Mouse (Mus musculus): ENCODE results near the gene Pank1. TPM values are rescaled to one million over a fixed set of nuclear protein-coding genes. Genes with fewer than 3 reads are reported as not detected.

The Pank1 gene
- total and polyA plus RNA-seq, 3 experiments, result 1.8 to 3.2 (median 2.9) TPM

GRCm38 (mm10) chr19:34922603-34922963 lies 43.3 kb upstream of the Pank1 start:
- H3K79me2 ChIP-seq (replicated peaks; ENCODE audit: control insufficient read depth, extremely low read depth, insufficient read depth, poor library complexity, severe bottlenecking), result peaks cover 39% of the 10 kb centered on the region
- H3K4me2 ChIP-seq (ENCODE audit: insufficient read depth, low read depth, poor library complexity, severe bottlenecking), result peak overlapping the region; percentile 3; the same call in 1 of the 2 replicates
- H3K9me3 ChIP-seq (replicated peaks; ENCODE audit: low read length), result no peaks in the 10 kb centered on the region
- in situ Hi-C loops (cut with MboI; ENCODE audit: low pct_ligation_motif_present, low pct_unique_long_range_greater_than_20kb, low sequenced_read_pairs), result no loop called here
- DNase-seq (ENCODE audit: extremely low read depth), result no peak
- peak overlapping the region; percentile 68 for H3K9ac ChIP-seq (ENCODE audit: insufficient read depth, low read depth)
- peak overlapping the region; percentile 71; the same call in 1 of the 2 replicates for H3K27ac ChIP-seq (ENCODE audit: insufficient read depth, low read depth)
- TF ChIP-seq USF2 (conservative IDR thresholded peaks at IDR 0.05; ENCODE audit: low read depth, low read length), result peak; percentile 81
- TF ChIP-seq RCOR1 (conservative IDR thresholded peaks at IDR 0.05; ENCODE audit: low read depth, low read length), result no peak
- peak; percentile 67 for TF ChIP-seq BHLHE40 (IDR thresholded peaks at IDR 0.05; ENCODE audit: low read depth, low read length)
- peak; percentile 12 for TF ChIP-seq MYC (IDR thresholded peaks at IDR 0.05; ENCODE audit: low read depth, low read length)
- TF ChIP-seq MEF2A (IDR thresholded peaks at IDR 0.05; ENCODE audit: borderline replicate concordance, low read depth, low read length), result no peak
- peak; percentile 69 for TF ChIP-seq USF1 (IDR thresholded peaks at IDR 0.05; ENCODE audit: low read depth, low read length)
- no peak for TF ChIP-seq TBP (conservative IDR thresholded peaks at IDR 0.05; ENCODE audit: low read depth, low read length)
- no peak for TF ChIP-seq TCF12 (IDR thresholded peaks at IDR 0.05; ENCODE audit: low read depth, low read length)
- no peak for TF ChIP-seq KAT2A (IDR thresholded peaks at IDR 0.05; ENCODE audit: insufficient replicate concordance, low read length)
- no peaks in the 10 kb centered on the region for H3K27me3 ChIP-seq (replicated peaks)
- dilution Hi-C loops (cut with MboI; ENCODE audit: extremely low pct_ligation_motif_present, extremely low pct_unique_long_range_greater_than_20kb, low sequenced_read_pairs), result no loop called here
- H3K36me3 ChIP-seq (replicated peaks in 1 of 2; ENCODE audit: control insufficient read depth in 1 of 2, insufficient read depth in 1 of 2, low read length in 1 of 2), result peaks cover 9 to 18% of the 10 kb centered on the region in 2 experiments
- peak overlapping the region; percentile 97 to 100 (median 98) for H3K4me3 ChIP-seq (replicated peaks in 1 of 3; ENCODE audit: low read depth in 2 of 3, low read length in 2 of 3, poor library complexity in 1 of 3)
- H3K4me1 ChIP-seq (ENCODE audit: control insufficient read depth in 1 of 2, insufficient read depth in 2 of 2), result peaks cover 3 to 14% of the 10 kb centered on the region in 2 experiments; a peak in 2 of 4 replicates

DNA sequence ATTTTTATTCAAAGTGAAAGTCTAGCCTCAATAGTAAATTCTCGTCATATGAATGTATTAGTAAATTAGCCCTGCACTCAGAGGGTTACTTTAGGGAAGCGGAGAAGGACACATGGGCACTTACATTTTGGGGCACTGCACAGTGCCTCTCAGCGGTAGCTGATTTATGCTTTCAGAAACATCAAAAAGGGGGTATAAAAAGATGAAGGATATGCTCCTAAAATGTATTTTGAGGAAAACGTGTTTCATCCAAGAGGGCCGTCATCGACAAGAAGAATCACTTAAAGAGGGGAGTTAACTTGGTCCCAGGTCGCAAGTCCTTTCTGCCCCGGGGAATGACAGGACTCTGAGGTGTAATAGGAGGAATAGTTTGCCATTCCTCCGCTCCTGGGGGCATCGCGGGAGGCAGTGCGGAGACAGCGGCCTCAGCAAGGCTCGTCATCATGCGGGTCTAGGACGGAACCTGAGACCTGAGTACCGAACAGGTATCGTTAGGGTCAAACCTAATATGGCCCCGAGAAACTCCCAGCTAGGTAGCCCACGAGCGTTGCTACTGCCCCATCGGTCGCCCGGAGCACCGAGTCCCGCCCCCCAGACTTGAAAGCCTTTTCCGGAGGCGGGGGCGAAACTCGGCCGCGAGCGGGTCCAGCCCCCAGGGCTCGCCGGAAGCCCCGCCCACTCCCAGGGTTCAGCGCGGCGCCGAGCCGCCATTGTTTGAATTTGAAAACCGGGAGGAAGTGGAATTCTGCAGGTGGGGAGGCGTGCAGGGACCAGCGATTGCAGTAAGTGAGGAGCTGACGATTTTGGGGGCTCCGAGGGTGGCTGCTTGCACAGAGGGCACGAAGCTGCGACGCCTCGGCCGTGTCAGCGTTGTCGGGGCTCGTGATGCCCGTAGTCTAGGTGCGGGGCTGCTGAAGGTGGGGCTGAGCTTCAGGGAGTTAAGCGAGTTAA lies 42.7 kb upstream of the Pank1 start, which contains the start of gene Kif20b:
Gene Kif20b, plus strand, starts transcription at position 710 of the 951 bp plus-strand sequence.
- Histone ChIP-seq H3K36me3 (replicated peaks in 1 of 2; ENCODE audit: control insufficient read depth in 1 of 2, insufficient read depth in 1 of 2, low read length in 1 of 2) (peaks cover 9 to 18% of the 10 kb centered on the region in 2 experiments), H3K27me3 (replicated peaks) (no peaks in the 10 kb centered on the region), H3K79me2 (replicated peaks; ENCODE audit: control insufficient read depth, extremely low read depth, insufficient read depth, poor library complexity, severe bottlenecking) (peaks cover 39% of the 10 kb centered on the region), H3K4me1 (ENCODE audit: control insufficient read depth in 1 of 2, insufficient read depth in 2 of 2) (peaks cover 3 to 14% of the 10 kb centered on the region in 2 experiments; a peak in 2 of 4 replicates), H3K4me2 (ENCODE audit: insufficient read depth, low read depth, poor library complexity, severe bottlenecking) (peak within 1 kb of the TSS; percentile 55), H3K4me3 (replicated peaks in 1 of 3; ENCODE audit: low read depth in 2 of 3, low read length in 2 of 3, poor library complexity in 1 of 3) (peak within 1 kb of the TSS; percentile 97 to 100 (median 98)), H3K9ac (ENCODE audit: insufficient read depth, low read depth) (peak within 1 kb of the TSS; percentile 68), H3K27ac (ENCODE audit: insufficient read depth, low read depth) (peak within 1 kb of the TSS; percentile 74), H3K9me3 (replicated peaks; ENCODE audit: low read length) (no peaks in the 10 kb centered on the region)
- dilution Hi-C loops (cut with MboI; ENCODE audit: extremely low pct_ligation_motif_present, extremely low pct_unique_long_range_greater_than_20kb, low sequenced_read_pairs), result no loop called here
- in situ Hi-C loops (cut with MboI; ENCODE audit: low pct_ligation_motif_present, low pct_unique_long_range_greater_than_20kb, low sequenced_read_pairs), result no loop called here
- DNase-seq (ENCODE audit: extremely low read depth), result peak; percentile 92
- TF ChIP-seq MXI1 (IDR thresholded peaks at IDR 0.05; ENCODE audit: low read depth, low read length) (peak; percentile 97), GABPA (IDR thresholded peaks at IDR 0.05; ENCODE audit: insufficient replicate concordance, low read depth, low read length) (no peak), MEF2A (IDR thresholded peaks at IDR 0.05; ENCODE audit: borderline replicate concordance, low read depth, low read length) (no peak; the same call in 1 of the 2 replicates), KAT2A (IDR thresholded peaks at IDR 0.05; ENCODE audit: insufficient replicate concordance, low read length) (peak; percentile 76; the same call in 1 of the 2 replicates), MAX (IDR thresholded peaks at IDR 0.05; ENCODE audit: low read length) (peak; percentile 65; the same call in 1 of the 2 replicates), RAD21 (IDR thresholded peaks at IDR 0.05; ENCODE audit: low read depth, low read length) (peak; percentile 9), ZKSCAN1 (IDR thresholded peaks at IDR 0.05; ENCODE audit: borderline replicate concordance, low read depth, low read length) (no peak), RCOR1 (conservative IDR thresholded peaks at IDR 0.05; ENCODE audit: low read depth, low read length) (no peak), JUN (IDR thresholded peaks at IDR 0.05; ENCODE audit: insufficient read depth, low read depth, low read length) (no peak), PAX5 (IDR thresholded peaks at IDR 0.05; ENCODE audit: low read length) (no peak), SMC3 (IDR thresholded peaks at IDR 0.05; ENCODE audit: low read depth, low read length) (no peak), IRF4 (IDR thresholded peaks at IDR 0.05; ENCODE audit: low read depth, low read length) (peak; percentile 65), E2F4 (IDR thresholded peaks at IDR 0.05; ENCODE audit: insufficient replicate concordance, low read depth, low read length) (peak; percentile 78; the same call in 1 of the 2 replicates), MYC (IDR thresholded peaks at IDR 0.05; ENCODE audit: low read depth, low read length) (peak; percentile 70), EP300 (IDR thresholded peaks at IDR 0.05; ENCODE audit: low read length) (no peak), MAZ (IDR thresholded peaks at IDR 0.05; ENCODE audit: low read depth, low read length) (peak; percentile 96), NELFE (IDR thresholded peaks at IDR 0.05; ENCODE audit: low read depth, low read length) (peak; percentile 75), ELF1 (IDR thresholded peaks at IDR 0.05; ENCODE audit: low read depth, low read length) (peak; percentile 87), POLR2AphosphoS2 (IDR thresholded peaks at IDR 0.05; ENCODE audit: low read depth, low read length) (peak; percentile 44; the same call in 1 of the 2 replicates), ETS1 (conservative IDR thresholded peaks at IDR 0.05; ENCODE audit: low read depth, low read length) (0 out of 2 replicates have a peak, but pooled peaks have one; percentile 8), HCFC1 (IDR thresholded peaks at IDR 0.05; ENCODE audit: low read depth, low read length) (peak; percentile 82), USF1 (IDR thresholded peaks at IDR 0.05; ENCODE audit: low read depth, low read length) (no peak), USF2 (conservative IDR thresholded peaks at IDR 0.05; ENCODE audit: low read depth, low read length) (no peak), SIN3A (IDR thresholded peaks at IDR 0.05; ENCODE audit: low read length) (peak; percentile 98), BHLHE40 (IDR thresholded peaks at IDR 0.05; ENCODE audit: low read depth, low read length) (no peak)

Measured in CH12.LX (cell line).